ENCODE assay signal across 9 mouse cellular contexts in genomic region chr11:94160443-94161266, GRCm38 (mm10). TPM values are rescaled to one million over a fixed set of nuclear protein-coding genes. Genes with fewer than 3 reads are reported as not detected.
DNase-seq lines count a peak whose midpoint lies in the region; ATAC-seq and TF ChIP-seq lines count a peak whose summit lies in the region.
"Had no signal": no experiment of that assay in that cellular context is flagged by ENCODE, and none has a peak within 500 bp of the region (broad histone marks: within the 10 kb centered on the region; RNA-seq: fewer than 3 reads in every experiment).

No protein-coding gene starts in this region.

- TF ChIP-seq CTCF in testis, adult 2 months (IDR thresholded peaks at IDR 0.05; ENCODE audit: control insufficient read depth, insufficient read depth, insufficient replicate concordance, low read depth, low read length) = no peak

- H3K4me1 ChIP-seq in heart, embryonic 16.5 days (ENCODE audit: control insufficient read depth, insufficient read depth, low read length) = peaks cover 30% of the 10 kb centered on the region
- peaks cover 10% of the 10 kb centered on the region for H3K4me1 ChIP-seq in liver, embryonic 11.5 days (replicated peaks; ENCODE audit: control insufficient read depth, insufficient read depth, low read length)
- H3K4me1 ChIP-seq in testis, adult 2 months (ENCODE audit: control insufficient read depth, insufficient read depth, low read length) = peaks cover 16% of the 10 kb centered on the region

- ATAC-seq in heart, embryonic 16.5 days (replicated peaks; ENCODE audit: extremely low read depth, insufficient read depth, low FRiP score) = peak; percentile 86
- ATAC-seq in liver, embryonic 11.5 days (replicated peaks; ENCODE audit: low FRiP score) = peak; percentile 72
- 0 out of 2 replicates have a peak, but pooled peaks have one; percentile 18 for ATAC-seq in monocyte, adult 5-6 weeks (replicated peaks; ENCODE audit: insufficient number of reproducible peaks, low FRiP score, low TSS enrichment, poor library complexity, severe bottlenecking)

- H3K9ac ChIP-seq in heart, embryonic 16.5 days (ENCODE audit: low read length) = peak overlapping the region; percentile 45
- H3K9ac ChIP-seq in liver, embryonic 11.5 days (ENCODE audit: low read depth, low read length) = no peak overlapping the region

- TF ChIP-seq POLR2A in testis, adult 2 months (IDR thresholded peaks at IDR 0.05; ENCODE audit: control insufficient read depth, low read depth, low read length) = peak; percentile 82

- no peaks in the 10 kb centered on the region for H3K36me3 ChIP-seq in heart, embryonic 16.5 days (ENCODE audit: control insufficient read depth, insufficient read depth)
- no peaks in the 10 kb centered on the region for H3K36me3 ChIP-seq in liver, embryonic 11.5 days (ENCODE audit: control insufficient read depth, insufficient read depth, low read length)
- H3K36me3 ChIP-seq in testis, adult 2 months (ENCODE audit: control insufficient read depth, insufficient read depth, low read length) = no peaks in the 10 kb centered on the region

- H3K27me3 ChIP-seq in heart, embryonic 16.5 days (ENCODE audit: control insufficient read depth, insufficient read depth, low read length) = no peaks in the 10 kb centered on the region
- peaks cover 10% of the 10 kb centered on the region for H3K27me3 ChIP-seq in liver, embryonic 11.5 days (replicated peaks; ENCODE audit: control insufficient read depth, insufficient read depth, low read length)
- no peaks in the 10 kb centered on the region for H3K27me3 ChIP-seq in testis, adult 2 months (ENCODE audit: control insufficient read depth, insufficient read depth, low read length)

- DNase-seq in CD4-positive, CD25-positive, alpha-beta regulatory T cell, adult 2 months (ENCODE audit: low read depth, low spot score) = peak; percentile 79
- peak; percentile 100 for DNase-seq in brain, adult 2 months (ENCODE audit: low read depth, low spot score)
- peak; percentile 97 for DNase-seq in fibroblast of lung, adult 2 months (ENCODE audit: low read depth)
- peak; percentile 93 for DNase-seq in kidney, postnatal 14 days
- DNase-seq in liver, embryonic 11.5 days (ENCODE audit: low spot score) = peak; percentile 54

- no peaks in the 10 kb centered on the region for H3K9me3 ChIP-seq in heart, embryonic 16.5 days (replicated peaks; ENCODE audit: control insufficient read depth, low read length)
- H3K9me3 ChIP-seq in liver, embryonic 11.5 days (ENCODE audit: control insufficient read depth, low read length) = no peaks in the 10 kb centered on the region

- H3K4me3 ChIP-seq in heart, embryonic 16.5 days (ENCODE audit: low read length) = peak overlapping the region; percentile 23
- H3K4me3 ChIP-seq in liver, embryonic 11.5 days (ENCODE audit: low read depth, low read length) = no peak overlapping the region
- H3K4me3 ChIP-seq in testis, adult 2 months (ENCODE audit: control insufficient read depth, low read depth, low read length) = peak overlapping the region; percentile 77
- H3K4me3 ChIP-seq: erythroblast, embryonic 14.5 days had no signal

- H3K27ac ChIP-seq in heart, embryonic 16.5 days (ENCODE audit: low read length) = peak overlapping the region; percentile 81
- H3K27ac ChIP-seq in liver, embryonic 11.5 days (ENCODE audit: low read depth, low read length) = 0 out of 2 replicates have a peak overlapping the region, but pooled peaks have one; percentile 21
- peak overlapping the region; percentile 68 for H3K27ac ChIP-seq in testis, adult 2 months (ENCODE audit: control insufficient read depth, insufficient read depth, low read depth, low read length)

- peak overlapping the region; percentile 55 for H3K4me2 ChIP-seq in heart, embryonic 16.5 days (ENCODE audit: low read depth, low read length)
- H3K4me2 ChIP-seq in liver, embryonic 11.5 days = peak overlapping the region; percentile 40

- 13% methylated on average over 23 of the region's 23 CpGs for WGBS in heart, embryonic 16.5 days
- 16% methylated on average over 23 of the region's 23 CpGs for WGBS in liver, embryonic 11.5 days

RNA-seq across cellular contexts. Expression of gene Tob1, which starts 50.6 kb away (rescaled TPM):
- polyA plus RNA-seq in heart, embryonic 16.5 days (2015; fragmentation: Nextera tagmentation; extraction: Ambion mirVana) = 35.7 and 41.2 TPM in 2 replicates
- 18.4 and 18.6 TPM in 2 replicates for polyA plus RNA-seq in liver, embryonic 11.5 days (2014; fragmentation: Nextera tagmentation; extraction: Ambion mirVana)
- total RNA-seq in monocyte, adult 5-6 weeks (2017) = 13.1 to 21.2 TPM (median 16.5 TPM) in 3 replicates
- 40.5 and 43.2 TPM in 2 replicates for polyA plus RNA-seq in testis, adult 2 months (2012; rRNA removed)

Comparison
In these comparisons a context has a peak if more than half of its experiments do, and no peak if none do; other contexts are left out.
1. ATAC-seq: peak in every context shown above with its lines; median percentile 86 in heart, embryonic 16.5 days; 72 in liver, embryonic 11.5 days; 18 in monocyte, adult 5-6 weeks.
2. H3K27ac ChIP-seq: peak in every context shown above with its lines; median percentile 81 in heart, embryonic 16.5 days; 68 in testis, adult 2 months; 21 in liver, embryonic 11.5 days.